Mouse (Mus musculus) hindbrain, embryonic 12.5 days (tissue): ENCODE data around the gene Zfp275. TPM values are rescaled to one million over a fixed set of nuclear protein-coding genes. Genes with fewer than 3 reads are reported as not detected.
"Not testable (repeated sequence)": the region's sequence is repeated elsewhere in the genome, so short reads cannot be mapped to it uniquely, and the experiment has no call there.

Source experiments
- ATAC-seq: fragments of 200-750 bp; cut with Nextera tagmentation; 2 replicates; pipeline ENCODE4 v1.8.0; 2017; ENCODE audit warnings: moderate TSS enrichment; ENCODE audit not compliant: low FRiP score
- H3K27ac ChIP-seq: fragments of 300-500 bp; sonication (generic); 2 replicates; pipeline ENCODE4 v1.5.1; 2016; ENCODE audit warnings: mild to moderate bottlenecking
- H3K27me3 ChIP-seq: fragments of 300-500 bp; sonication (generic); 2 replicates; pipeline ENCODE4 v1.6.1; 2016; ENCODE audit warnings: mild to moderate bottlenecking
- H3K36me3 ChIP-seq: fragments of 300-500 bp; sonication (generic); 2 replicates; pipeline ENCODE4 v1.6.1; 2016; ENCODE audit warnings: mild to moderate bottlenecking
- H3K4me1 ChIP-seq: fragments of 300-500 bp; sonication (generic); 2 replicates; pipeline ENCODE4 v1.6.1; 2016
- H3K4me2 ChIP-seq: fragments of 300-500 bp; sonication (generic); replicated peaks from 2 replicates; pipeline ENCODE4 v1.6.1; 2016; ENCODE audit warnings: mild to moderate bottlenecking
- H3K4me3 ChIP-seq: fragments of 300-500 bp; sonication (generic); 2 replicates; pipeline ENCODE4 v1.5.1; 2016; ENCODE audit warnings: mild to moderate bottlenecking
- H3K9ac ChIP-seq: fragments of 300-500 bp; sonication (generic); 2 replicates; pipeline ENCODE4 v1.6.1; 2016; ENCODE audit warnings: mild to moderate bottlenecking, moderate library complexity
- H3K9me3 ChIP-seq: fragments of 300-500 bp; sonication (generic); replicated peaks from 2 replicates; pipeline ENCODE4 v1.6.1; 2016; ENCODE audit warnings: mild to moderate bottlenecking
- WGBS: fragments of 180-500 bp; shearing (Covaris S2); methylation state at CpG from one replicate; pipeline ENCODE4 v1.1.7; 2016; 5-methylcytosine and 5-hydroxymethylcytosine counted together
- polyA plus RNA-seq: library from polyadenylated mRNA; unstranded; fragments of >200 nt; fragmentation: Nextera tagmentation; extraction: Ambion mirVana; gene quantifications from 2 replicates; pipeline ENCODE4 v1.2.1, GENCODE M21; 2016

The Zfp275 gene
- polyA plus RNA-seq, 1 experiment from 2014 or later = 19.0 TPM

- no peak overlapping the region for H3K27ac ChIP-seq
- no peak overlapping the region for H3K9ac ChIP-seq
- no peaks in the 10 kb centered on the region for H3K36me3 ChIP-seq
- 91% methylated on average over 1 of the region's 1 CpGs for WGBS
- no peak overlapping the region for H3K4me2 ChIP-seq
- peaks cover 6% of the 10 kb centered on the region; the same call in 1 of the 2 replicates for H3K4me1 ChIP-seq
- no peak for ATAC-seq
- H3K27me3 ChIP-seq = no peaks in the 10 kb centered on the region
- no peaks in the 10 kb centered on the region for H3K9me3 ChIP-seq
- H3K4me3 ChIP-seq = no peak overlapping the region
Measured at GRCm38 (mm10) chrX:73344346-73344745, 1.9 kb downstream of the Zfp275 start.

DNA sequence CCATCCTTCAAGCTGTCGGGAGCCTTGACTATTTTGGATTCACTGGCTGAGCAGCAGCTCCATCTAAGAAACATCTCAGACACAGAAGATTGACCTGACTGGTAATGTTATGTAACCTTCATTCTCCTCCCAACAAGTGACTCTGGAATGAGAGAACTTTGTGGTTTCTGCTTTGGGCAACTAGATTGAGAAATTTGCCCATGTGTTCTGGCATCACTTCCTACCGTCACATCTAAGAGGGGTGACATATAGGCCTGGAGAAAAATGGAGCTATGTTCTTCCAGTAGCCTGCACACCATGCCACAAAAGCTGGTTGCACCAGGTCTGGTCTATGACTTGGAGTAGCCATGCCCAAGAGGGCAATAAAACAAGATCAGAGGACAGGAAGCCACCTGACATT lies 13.7 kb downstream of the Zfp275 start:
- Histone ChIP-seq H3K4me3 (no peak overlapping the region), H3K9me3 (no peaks in the 10 kb centered on the region), H3K4me2 (no peak overlapping the region), H3K36me3 (peaks cover 34% of the 10 kb centered on the region), H3K4me1 (no peaks in the 10 kb centered on the region), H3K27ac (no peak overlapping the region), H3K27me3 (no peaks in the 10 kb centered on the region), H3K9ac (no peak overlapping the region)
- ATAC-seq = no peak
- 96% methylated on average over 2 of the region's 2 CpGs for WGBS

- H3K4me1 ChIP-seq = no peaks in the 10 kb centered on the region
- H3K27ac ChIP-seq = no peak overlapping the region
- ATAC-seq = no peak
- H3K4me2 ChIP-seq = no peak overlapping the region
- no peak overlapping the region for H3K9ac ChIP-seq
- 73% methylated on average over 1 of the region's 1 CpGs for WGBS
- H3K27me3 ChIP-seq = no peaks in the 10 kb centered on the region
- H3K9me3 ChIP-seq = no peaks in the 10 kb centered on the region
- H3K36me3 ChIP-seq = peaks cover 33% of the 10 kb centered on the region
- H3K4me3 ChIP-seq = no peak overlapping the region
Measured at GRCm38 (mm10) chrX:73356719-73357118, 14.3 kb downstream of the Zfp275 start.

DNA sequence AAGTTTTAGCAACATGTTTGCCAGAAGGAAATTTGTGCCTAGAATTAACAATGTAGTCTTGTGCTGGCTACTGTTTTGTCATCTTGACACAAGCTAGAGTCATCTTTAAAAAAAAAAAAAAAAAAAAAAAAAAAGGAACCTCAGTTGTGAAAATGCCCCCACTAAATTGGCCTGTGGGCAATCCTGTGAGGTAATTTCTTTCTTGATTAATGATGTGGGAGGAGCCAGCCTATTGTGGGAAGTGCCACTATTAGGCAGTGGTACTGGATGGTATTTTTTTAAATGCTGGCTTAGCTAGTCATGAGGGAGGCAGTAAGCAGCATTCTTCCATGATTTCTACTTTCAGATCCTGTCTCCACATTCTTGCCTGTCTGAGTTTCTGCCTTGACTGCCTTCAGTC lies 20.9 kb downstream of the Zfp275 start:
- H3K27me3 ChIP-seq = no peaks in the 10 kb centered on the region
- no peak overlapping the region for H3K4me2 ChIP-seq
- no peaks in the 10 kb centered on the region for H3K36me3 ChIP-seq
- H3K27ac ChIP-seq = no peak overlapping the region
- no peak overlapping the region for H3K4me3 ChIP-seq
- no peak for ATAC-seq
- H3K9me3 ChIP-seq = no peaks in the 10 kb centered on the region
- H3K9ac ChIP-seq = no peak overlapping the region
- no peaks in the 10 kb centered on the region for H3K4me1 ChIP-seq

DNA sequence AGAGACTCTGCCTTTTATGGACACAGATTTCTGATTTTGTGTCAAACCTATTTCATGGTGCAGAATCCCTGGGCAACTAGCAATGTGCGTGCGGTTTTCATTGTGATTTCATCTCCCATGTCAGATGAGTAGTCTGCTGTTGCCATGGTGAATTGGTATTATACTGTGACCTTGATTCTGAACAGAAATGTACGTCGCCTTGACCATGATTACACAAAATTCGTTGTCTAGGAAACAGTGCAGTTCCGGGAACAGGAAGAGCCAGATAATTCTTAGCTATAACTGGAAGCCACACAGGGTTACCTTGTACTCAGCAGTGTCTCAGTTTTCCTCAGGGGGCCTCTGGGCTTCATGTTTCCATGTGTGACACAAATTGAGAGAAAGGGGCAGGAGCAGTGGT lies 42.0 kb downstream of the Zfp275 start:
- H3K9me3 ChIP-seq = no peaks in the 10 kb centered on the region
- 78% methylated on average over 6 of the region's 6 CpGs for whole genome bisulfite sequencing
- no peak overlapping the region for H3K4me3 ChIP-seq
- H3K27me3 ChIP-seq = no peaks in the 10 kb centered on the region
- H3K27ac ChIP-seq = no peak overlapping the region
- no peaks in the 10 kb centered on the region for H3K4me1 ChIP-seq
- ATAC-seq = no peak
- no peak overlapping the region for H3K9ac ChIP-seq
- H3K4me2 ChIP-seq = no peak overlapping the region
- no peaks in the 10 kb centered on the region for H3K36me3 ChIP-seq

GRCm38 (mm10) chrX:73384924-73385323 lies 42.5 kb downstream of the Zfp275 start:
- no peaks in the 10 kb centered on the region for H3K27me3 ChIP-seq
- H3K4me2 ChIP-seq = no peak overlapping the region
- H3K4me1 ChIP-seq = no peaks in the 10 kb centered on the region
- no peak overlapping the region for H3K4me3 ChIP-seq
- ATAC-seq = no peak
- 42% methylated on average over 1 of the region's 1 CpGs for WGBS
- H3K9ac ChIP-seq = no peak overlapping the region
- no peaks in the 10 kb centered on the region for H3K9me3 ChIP-seq
- no peak overlapping the region for H3K27ac ChIP-seq
- H3K36me3 ChIP-seq = no peaks in the 10 kb centered on the region

GRCm38 (mm10) chrX:73391481-73391880 lies 49.1 kb downstream of the Zfp275 start:
- H3K36me3 ChIP-seq = no peaks in the 10 kb centered on the region
- H3K27me3 ChIP-seq = no peaks in the 10 kb centered on the region
- no peak for ATAC-seq
- 86% methylated on average over 4 of the region's 4 CpGs for WGBS
- H3K27ac ChIP-seq = no peak overlapping the region
- H3K4me2 ChIP-seq = no peak overlapping the region
- no peak overlapping the region for H3K4me3 ChIP-seq
- H3K9ac ChIP-seq = no peak overlapping the region
- H3K4me1 ChIP-seq = no peaks in the 10 kb centered on the region
- H3K9me3 ChIP-seq = no peaks in the 10 kb centered on the region

- Histone ChIP-seq H3K4me1 (no peaks in the 10 kb centered on the region), H3K4me3 (no peak overlapping the region), H3K27ac (no peak overlapping the region), H3K4me2 (no peak overlapping the region), H3K36me3 (no peaks in the 10 kb centered on the region), H3K9ac (no peak overlapping the region), H3K9me3 (no peaks in the 10 kb centered on the region), H3K27me3 (peaks cover 4% of the 10 kb centered on the region; the same call in 1 of the 2 replicates)
- no peak for ATAC-seq
- WGBS = 92% methylated on average over 1 of the region's 1 CpGs
Measured at GRCm38 (mm10) chrX:73396446-73396845, 54.0 kb downstream of the Zfp275 start.

DNA sequence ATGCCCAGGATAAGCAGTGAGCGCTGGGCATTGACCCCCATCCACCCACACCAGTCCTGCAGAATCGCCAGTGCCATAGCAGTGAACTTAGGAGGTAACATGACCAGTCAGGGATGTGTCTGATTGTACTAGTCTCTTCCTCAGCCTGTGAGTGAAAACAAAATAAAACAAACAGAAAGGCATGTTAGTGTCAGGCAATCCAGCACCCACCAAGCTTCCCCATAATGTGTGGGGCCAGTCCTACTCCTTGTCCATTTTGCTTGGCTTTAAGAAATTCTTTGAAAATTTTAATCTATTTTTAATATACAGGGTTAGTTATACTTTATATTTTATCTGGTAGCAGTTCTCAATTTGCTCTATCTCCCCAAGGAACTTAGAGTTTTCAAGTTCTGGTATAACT lies 56.2 kb downstream of the Zfp275 start, which contains the start of gene Gm18336:
Gm18336 (minus strand) TSS at position 101 of the 400 bp plus-strand sequence.
- H3K27me3 ChIP-seq, H3K9ac ChIP-seq, H3K36me3 ChIP-seq, H3K4me1 ChIP-seq, H3K4me2 ChIP-seq, H3K4me3 ChIP-seq, H3K9me3 ChIP-seq, ATAC-seq, H3K27ac ChIP-seq: not testable (repeated sequence)
- 53% methylated on average over 2 of the region's 2 CpGs for WGBS

DNA sequence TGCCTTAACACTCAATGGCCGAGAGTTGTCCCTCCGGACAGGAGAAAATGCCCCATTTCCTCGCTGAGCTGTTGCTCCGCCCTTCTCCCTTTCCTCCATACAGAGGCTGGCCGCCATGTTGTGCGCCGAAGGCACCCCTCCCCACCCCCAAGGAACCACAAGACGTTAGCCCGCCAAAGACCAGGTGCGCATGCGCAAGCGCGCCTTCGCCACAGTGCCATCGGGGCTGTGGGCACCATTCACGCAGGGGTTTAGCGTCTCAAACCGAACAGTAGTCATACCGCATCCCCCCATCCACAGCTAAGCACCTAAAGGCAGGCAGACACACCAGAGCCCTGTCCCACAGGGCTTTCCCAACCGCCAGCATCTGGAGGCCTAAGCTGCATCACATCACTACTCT lies 58.5 kb downstream of the Zfp275 start:
- Histone ChIP-seq H3K27me3 (peaks cover 4% of the 10 kb centered on the region; the same call in 1 of the 2 replicates), H3K4me3 (no peak overlapping the region), H3K9me3 (no peaks in the 10 kb centered on the region), H3K27ac (no peak overlapping the region), H3K36me3 (no peaks in the 10 kb centered on the region), H3K4me2 (no peak overlapping the region), H3K9ac (no peak overlapping the region), H3K4me1 (no peaks in the 10 kb centered on the region)
- no peak for ATAC-seq
- 87% methylated on average over 20 of the region's 20 CpGs for WGBS

- H3K27ac ChIP-seq = no peak overlapping the region
- no peak for ATAC-seq
- no peak overlapping the region for H3K4me3 ChIP-seq
- H3K9me3 ChIP-seq = no peaks in the 10 kb centered on the region
- H3K27me3 ChIP-seq = peaks cover 4% of the 10 kb centered on the region; the same call in 1 of the 2 replicates
- H3K36me3 ChIP-seq = no peaks in the 10 kb centered on the region
- WGBS = 90% methylated on average over 12 of the region's 12 CpGs
- H3K9ac ChIP-seq = no peak overlapping the region
- H3K4me2 ChIP-seq = no peak overlapping the region
- no peaks in the 10 kb centered on the region for H3K4me1 ChIP-seq
Measured at GRCm38 (mm10) chrX:73401616-73402015, 59.2 kb downstream of the Zfp275 start.
